Mouse (Mus musculus): ENCODE results near the gene Smg6. TPM values are rescaled to one million over a fixed set of nuclear protein-coding genes. Genes with fewer than 3 reads are reported as not detected.

Gene Smg6
- polyA plus RNA-seq, 1 experiment from 2014 or later = 17.1 TPM

DNA sequence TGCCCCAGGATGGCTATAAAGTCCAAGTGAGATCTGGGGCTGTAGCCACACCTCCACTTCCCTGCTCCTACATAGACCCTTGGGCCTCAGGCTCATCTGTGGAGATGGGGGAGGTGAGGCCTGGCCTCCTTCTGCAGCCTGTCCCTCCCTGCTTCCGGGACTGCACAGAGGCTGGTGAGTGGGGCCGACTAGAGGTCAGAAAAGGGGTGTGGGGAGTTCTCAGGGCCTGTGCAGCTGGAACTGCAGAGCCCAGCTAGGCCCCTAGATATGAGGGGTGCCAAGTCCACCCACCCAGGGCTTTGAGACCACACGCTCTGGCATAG is 222.2 kb downstream of the Smg6 start:
- Histone ChIP-seq H3K9ac (no peak overlapping the region), H3K4me2 (no peak overlapping the region), H3K9me3 (no peaks in the 10 kb centered on the region), H3K27ac (peak overlapping the region; percentile 78), H3K4me3 (no peak overlapping the region), H3K4me1 (peaks cover 16% of the 10 kb centered on the region), H3K27me3 (replicated peaks) (no peaks in the 10 kb centered on the region), H3K36me3 (replicated peaks) (peaks cover 20% of the 10 kb centered on the region; the same call in 1 of the 2 replicates)
- ATAC-seq (replicated peaks) = 0 out of 2 replicates have a peak, but pooled peaks have one; percentile 24
- 57% methylated on average over 3 of the region's 3 CpGs for WGBS

DNA sequence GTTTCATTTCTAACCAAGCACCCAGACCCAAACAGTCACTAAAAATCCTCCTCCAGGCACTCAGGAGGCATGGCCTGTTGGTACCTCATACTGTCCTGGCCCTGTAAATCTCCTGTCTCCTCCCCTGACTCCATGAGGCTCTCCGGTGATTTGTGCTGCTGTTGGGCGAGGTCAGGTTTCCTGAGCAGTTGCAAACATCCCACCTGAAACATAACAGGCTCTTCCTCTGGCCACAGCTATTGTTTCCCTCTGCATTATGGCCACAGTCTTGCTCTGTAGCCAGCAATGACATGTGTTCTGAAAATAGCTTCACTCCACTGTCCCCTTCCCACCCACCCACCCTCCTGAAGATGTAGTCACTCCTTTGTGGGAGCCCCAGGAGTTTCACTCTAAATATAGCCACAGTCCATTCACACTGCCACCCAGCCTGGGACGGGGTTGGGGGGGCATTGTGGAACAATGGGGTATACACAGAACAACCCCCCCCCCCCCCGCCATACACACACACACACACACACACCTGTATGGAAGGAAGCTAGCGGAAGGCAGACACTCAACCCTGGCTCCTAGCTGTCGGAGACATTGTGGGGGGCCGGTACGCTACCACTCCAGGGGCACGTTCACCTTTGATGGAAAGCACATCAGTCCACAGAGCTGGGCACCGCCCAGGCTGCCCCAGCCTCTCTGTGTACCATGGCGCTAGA is 222.9 kb downstream of the Smg6 start:
- no peaks in the 10 kb centered on the region for H3K9me3 ChIP-seq
- H3K27ac ChIP-seq = peak overlapping the region; percentile 78; the same call in 1 of the 2 replicates
- H3K36me3 ChIP-seq (replicated peaks) = peaks cover 20% of the 10 kb centered on the region; the same call in 1 of the 2 replicates
- no peak for ATAC-seq (replicated peaks)
- no peak overlapping the region for H3K4me3 ChIP-seq
- H3K9ac ChIP-seq = no peak overlapping the region
- no peak overlapping the region for H3K4me2 ChIP-seq
- peaks cover 16% of the 10 kb centered on the region for H3K4me1 ChIP-seq
- H3K27me3 ChIP-seq (replicated peaks) = no peaks in the 10 kb centered on the region
- 94% methylated on average over 11 of the region's 11 CpGs for WGBS

DNA sequence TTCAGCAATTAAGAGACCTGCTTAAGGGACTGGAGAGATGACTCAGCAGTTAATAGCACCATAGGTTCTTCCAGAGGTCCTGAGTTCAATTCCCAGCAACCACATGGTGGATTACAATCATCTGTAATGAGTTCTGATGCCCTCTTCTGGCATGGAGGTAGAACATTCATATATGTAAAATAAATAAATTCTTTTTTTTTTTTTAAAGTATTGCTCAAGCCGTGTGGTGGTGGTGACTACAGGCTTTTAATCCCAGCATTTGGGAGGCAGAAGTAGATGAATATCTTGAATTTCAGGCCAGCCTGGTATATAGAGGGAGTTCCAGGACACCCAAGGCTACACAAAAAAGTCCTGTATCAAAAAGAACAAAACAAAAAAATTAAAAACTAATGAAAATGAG is 224.7 kb downstream of the Smg6 start:
- H3K4me2 ChIP-seq = no peak overlapping the region
- H3K36me3 ChIP-seq (replicated peaks) = peaks cover 12% of the 10 kb centered on the region; the same call in 1 of the 2 replicates
- H3K4me1 ChIP-seq = peaks cover 16% of the 10 kb centered on the region
- no peaks in the 10 kb centered on the region for H3K9me3 ChIP-seq
- H3K4me3 ChIP-seq = no peak overlapping the region
- H3K9ac ChIP-seq = no peak overlapping the region
- no peak overlapping the region for H3K27ac ChIP-seq
- WGBS = 88% methylated on average over 1 of the region's 1 CpGs
- ATAC-seq (replicated peaks) = no peak
- H3K27me3 ChIP-seq (replicated peaks) = no peaks in the 10 kb centered on the region

GRCm38 (mm10) chr11:75152603-75153557 is 227.3 kb downstream of the Smg6 start:
- Histone ChIP-seq H3K4me1 (peaks cover 4% of the 10 kb centered on the region), H3K36me3 (replicated peaks) (peaks cover 12% of the 10 kb centered on the region; the same call in 1 of the 2 replicates), H3K4me3 (no peak overlapping the region), H3K4me2 (no peak overlapping the region), H3K27me3 (replicated peaks) (no peaks in the 10 kb centered on the region), H3K9ac (no peak overlapping the region), H3K27ac (no peak overlapping the region), H3K9me3 (no peaks in the 10 kb centered on the region)
- ATAC-seq (replicated peaks) = no peak
- 81% methylated on average over 18 of the region's 18 CpGs for WGBS

DNA sequence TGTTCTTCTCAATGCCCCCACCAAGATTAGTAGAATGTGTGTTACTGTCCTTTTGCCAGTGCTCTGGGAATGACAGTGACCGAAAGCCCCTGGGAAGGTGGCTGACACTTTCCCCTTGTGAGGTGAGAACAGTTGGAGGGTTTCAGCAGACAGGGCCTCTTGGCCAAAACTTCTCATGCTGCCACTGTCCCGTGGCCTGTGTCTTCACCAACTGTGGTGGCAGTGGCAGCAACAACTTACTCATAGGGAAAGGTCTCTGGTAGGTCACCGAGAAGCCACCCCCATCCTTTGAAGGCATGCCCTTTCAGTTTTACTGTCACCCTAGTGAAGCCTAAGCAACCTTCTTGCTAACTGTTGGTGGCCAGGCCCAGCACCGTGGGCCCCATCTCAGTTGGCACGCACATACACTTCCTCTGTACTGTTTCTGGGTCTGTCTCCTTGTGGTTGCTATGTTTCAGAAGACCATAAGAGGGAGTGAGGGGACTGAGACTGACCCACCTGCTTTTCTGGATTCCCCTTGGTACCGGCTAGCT is 228.5 kb downstream of the Smg6 start:
- H3K4me2 ChIP-seq = no peak overlapping the region
- no peak overlapping the region for H3K9ac ChIP-seq
- no peaks in the 10 kb centered on the region for H3K4me1 ChIP-seq
- no peaks in the 10 kb centered on the region for H3K9me3 ChIP-seq
- H3K27ac ChIP-seq = no peak overlapping the region
- H3K36me3 ChIP-seq (replicated peaks) = peaks cover 12% of the 10 kb centered on the region; the same call in 1 of the 2 replicates
- no peaks in the 10 kb centered on the region for H3K27me3 ChIP-seq (replicated peaks)
- no peak for ATAC-seq (replicated peaks)
- WGBS = 76% methylated on average over 6 of the region's 6 CpGs
- no peak overlapping the region for H3K4me3 ChIP-seq

DNA sequence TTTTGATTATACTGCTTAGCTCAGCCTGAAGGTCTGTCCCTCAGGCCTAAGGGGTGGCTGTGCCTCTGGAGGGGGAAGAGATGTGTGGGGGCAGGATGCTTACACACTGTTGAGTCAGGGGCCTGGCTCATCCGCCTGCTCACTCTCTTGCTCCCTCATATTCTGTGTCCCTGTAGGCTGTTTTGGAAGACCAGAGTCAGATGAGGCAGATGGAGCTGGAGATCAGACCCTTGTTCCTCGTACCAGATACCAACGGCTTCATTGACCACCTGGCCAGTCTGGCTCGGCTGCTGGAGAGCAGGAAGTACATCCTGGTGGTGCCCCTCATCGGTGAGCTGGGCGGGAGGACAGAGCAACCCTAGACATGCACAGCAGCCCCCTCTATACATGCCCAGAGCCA is 230.4 kb downstream of the Smg6 start:
- no peak overlapping the region for H3K9ac ChIP-seq
- no peaks in the 10 kb centered on the region for H3K4me1 ChIP-seq
- no peak overlapping the region for H3K4me2 ChIP-seq
- WGBS = 81% methylated on average over 6 of the region's 6 CpGs
- no peaks in the 10 kb centered on the region for H3K27me3 ChIP-seq (replicated peaks)
- no peak overlapping the region for H3K4me3 ChIP-seq
- no peak for ATAC-seq (replicated peaks)
- peaks cover 7% of the 10 kb centered on the region; the same call in 1 of the 2 replicates for H3K36me3 ChIP-seq (replicated peaks)
- H3K9me3 ChIP-seq = no peaks in the 10 kb centered on the region
- H3K27ac ChIP-seq = no peak overlapping the region

- Histone ChIP-seq H3K27me3 (replicated peaks) (no peaks in the 10 kb centered on the region), H3K4me1 (no peaks in the 10 kb centered on the region), H3K27ac (no peak overlapping the region), H3K36me3 (replicated peaks) (peaks cover 7% of the 10 kb centered on the region; the same call in 1 of the 2 replicates), H3K4me3 (no peak overlapping the region), H3K9ac (no peak overlapping the region), H3K4me2 (no peak overlapping the region), H3K9me3 (no peaks in the 10 kb centered on the region)
- ATAC-seq (replicated peaks) = no peak
- 77% methylated on average over 5 of the region's 5 CpGs for WGBS
Observed at GRCm38 (mm10) chr11:75156416-75156815, 230.8 kb downstream of the Smg6 start.

DNA sequence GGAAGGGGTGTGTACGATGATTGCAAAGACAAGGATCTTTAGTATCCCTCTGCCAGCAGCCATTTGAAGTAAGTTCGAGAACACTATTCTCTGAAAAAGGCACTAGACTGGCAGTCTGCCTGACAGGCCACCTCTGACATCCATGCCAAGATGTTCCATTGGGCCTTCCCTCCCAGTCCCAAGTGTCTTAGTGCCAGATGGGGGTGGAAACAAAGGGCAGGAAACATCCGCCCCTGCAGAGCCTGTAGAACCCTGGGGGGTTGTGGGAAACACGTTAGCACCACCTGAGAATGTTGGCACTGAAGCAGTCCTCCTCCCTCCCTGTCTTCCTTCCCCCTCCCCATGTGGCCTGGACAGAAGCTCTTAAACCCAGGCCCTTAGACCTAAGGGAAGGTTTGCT is 231.4 kb downstream of the Smg6 start:
- ATAC-seq (replicated peaks) = no peak
- no peaks in the 10 kb centered on the region for H3K27me3 ChIP-seq (replicated peaks)
- no peak overlapping the region for H3K27ac ChIP-seq
- no peak overlapping the region for H3K9ac ChIP-seq
- WGBS = 62% methylated on average over 4 of the region's 4 CpGs
- H3K9me3 ChIP-seq = no peaks in the 10 kb centered on the region
- peaks cover 7% of the 10 kb centered on the region; the same call in 1 of the 2 replicates for H3K36me3 ChIP-seq (replicated peaks)
- H3K4me2 ChIP-seq = no peak overlapping the region
- H3K4me1 ChIP-seq = no peaks in the 10 kb centered on the region
- no peak overlapping the region for H3K4me3 ChIP-seq

DNA sequence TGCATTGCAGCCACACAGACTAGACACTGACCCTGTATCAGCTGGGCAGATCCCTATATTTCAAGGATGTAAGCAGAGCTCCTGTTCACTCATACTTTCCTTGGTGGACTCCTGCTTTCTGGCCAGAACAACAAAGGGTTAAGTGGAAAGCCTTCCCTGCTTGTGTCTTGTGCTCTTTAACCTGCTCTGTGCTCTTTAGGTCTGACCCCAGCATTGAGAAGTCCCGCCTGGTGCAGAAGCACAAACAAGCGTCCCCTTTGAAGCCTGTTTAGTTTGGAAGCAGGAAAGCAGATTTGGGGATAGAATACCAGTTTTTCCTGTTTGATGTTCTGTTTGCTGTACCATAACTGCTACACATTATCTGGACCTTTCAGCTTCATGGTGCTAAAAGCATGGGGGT is 232.3 kb downstream of the Smg6 start:
- H3K27ac ChIP-seq = no peak overlapping the region
- H3K4me1 ChIP-seq = no peaks in the 10 kb centered on the region
- H3K27me3 ChIP-seq (replicated peaks) = peaks cover 5% of the 10 kb centered on the region; the same call in 1 of the 2 replicates
- peaks cover 8% of the 10 kb centered on the region; the same call in 1 of the 2 replicates for H3K36me3 ChIP-seq (replicated peaks)
- no peak overlapping the region for H3K4me3 ChIP-seq
- no peak for ATAC-seq (replicated peaks)
- 51% methylated on average over 2 of the region's 2 CpGs for WGBS
- no peak overlapping the region for H3K4me2 ChIP-seq
- H3K9me3 ChIP-seq = no peaks in the 10 kb centered on the region
- H3K9ac ChIP-seq = no peak overlapping the region

- H3K4me1 ChIP-seq = no peaks in the 10 kb centered on the region
- WGBS = 96% methylated on average over 14 of the region's 14 CpGs
- H3K36me3 ChIP-seq (replicated peaks) = peaks cover 10% of the 10 kb centered on the region; the same call in 1 of the 2 replicates
- no peak overlapping the region for H3K9ac ChIP-seq
- ATAC-seq (replicated peaks) = no peak
- peaks cover 9% of the 10 kb centered on the region for H3K27me3 ChIP-seq (replicated peaks)
- no peak overlapping the region for H3K4me3 ChIP-seq
- no peak overlapping the region for H3K27ac ChIP-seq
- no peaks in the 10 kb centered on the region for H3K9me3 ChIP-seq
- H3K4me2 ChIP-seq = no peak overlapping the region
Observed at GRCm38 (mm10) chr11:75158432-75158831, 232.8 kb downstream of the Smg6 start.

- no peaks in the 10 kb centered on the region for H3K9me3 ChIP-seq
- 74% methylated on average over 2 of the region's 2 CpGs for WGBS
- no peak overlapping the region for H3K4me2 ChIP-seq
- no peak overlapping the region for H3K27ac ChIP-seq
- H3K4me1 ChIP-seq = no peaks in the 10 kb centered on the region
- peaks cover 21% of the 10 kb centered on the region for H3K27me3 ChIP-seq (replicated peaks)
- peaks cover 10% of the 10 kb centered on the region; the same call in 1 of the 2 replicates for H3K36me3 ChIP-seq (replicated peaks)
- no peak for ATAC-seq (replicated peaks)
- H3K4me3 ChIP-seq = no peak overlapping the region
- H3K9ac ChIP-seq = no peak overlapping the region
Observed at GRCm38 (mm10) chr11:75159564-75159963, 233.9 kb downstream of the Smg6 start.

- H3K27me3 ChIP-seq (replicated peaks) = peaks cover 35% of the 10 kb centered on the region
- H3K9ac ChIP-seq = no peak overlapping the region
- no peak overlapping the region for H3K27ac ChIP-seq
- no peaks in the 10 kb centered on the region for H3K9me3 ChIP-seq
- H3K4me3 ChIP-seq = no peak overlapping the region
- H3K4me2 ChIP-seq = no peak overlapping the region
- H3K4me1 ChIP-seq = peaks cover 8% of the 10 kb centered on the region
- WGBS = 89% methylated on average over 7 of the region's 7 CpGs
- peaks cover 10% of the 10 kb centered on the region; the same call in 1 of the 2 replicates for H3K36me3 ChIP-seq (replicated peaks)
- no peak for ATAC-seq (replicated peaks)
Observed at GRCm38 (mm10) chr11:75160954-75161353, 235.3 kb downstream of the Smg6 start.

All from midbrain, embryonic 15.5 days (tissue).